Mouse (Mus musculus) stomach, embryonic 14.5 days (tissue): ENCODE results near the gene Ciart. TPM values are rescaled to one million over a fixed set of nuclear protein-coding genes. Genes with fewer than 3 reads are reported as not detected.
A peak's percentile ranks its signal among the peaks of the same experiment; 100 is the strongest.
"Not testable (repeated sequence)": the region's sequence is repeated elsewhere in the genome, so short reads cannot be mapped to it uniquely, and the experiment has no call there.

Experiments used
- ATAC-seq: fragments of 200-750 bp; cut with Nextera tagmentation; 2 replicates; pipeline ENCODE4 v1.8.0; 2017; ENCODE audit warnings: low read depth, moderate TSS enrichment; ENCODE audit not compliant: insufficient number of reproducible peaks, insufficient read depth, low FRiP score
- H3K27ac ChIP-seq: fragments of 300-500 bp; sonication (generic); 2 replicates; pipeline ENCODE4 v1.5.1; 2014; ENCODE audit warnings: mild to moderate bottlenecking, low read length, moderate library complexity, mixed read lengths
- H3K27me3 ChIP-seq: fragments of 300-500 bp; sonication (generic); 2 replicates; pipeline ENCODE4 v1.6.1; 2014; ENCODE audit warnings: low read length, control low read depth, mixed read lengths; ENCODE audit not compliant: control insufficient read depth, insufficient read depth
- H3K36me3 ChIP-seq: fragments of 300-500 bp; sonication (generic); 2 replicates; pipeline ENCODE4 v1.6.1; 2014; ENCODE audit warnings: mild to moderate bottlenecking, control low read depth, low read length, moderate library complexity, mixed read lengths; ENCODE audit not compliant: control insufficient read depth, insufficient read depth
- H3K4me1 ChIP-seq: fragments of 300-500 bp; sonication (generic); 2 replicates; pipeline ENCODE4 v1.6.1; 2014; ENCODE audit warnings: low read length, control low read depth, mixed read lengths; ENCODE audit not compliant: control insufficient read depth, insufficient read depth
- H3K4me2 ChIP-seq: fragments of 300-500 bp; sonication (generic); replicated peaks from 2 replicates; pipeline ENCODE4 v1.6.1; 2014; ENCODE audit warnings: low read depth, low read length, control low read depth
- H3K4me3 ChIP-seq: fragments of 300-500 bp; sonication (generic); 2 replicates; pipeline ENCODE4 v1.5.1; 2014; ENCODE audit warnings: low read depth, low read length, control low read depth
- H3K9ac ChIP-seq: fragments of 300-500 bp; sonication (generic); replicated peaks from 2 replicates; pipeline ENCODE4 v1.6.1; 2014; ENCODE audit warnings: low read depth, mild to moderate bottlenecking, control low read depth, low read length, moderate library complexity, mixed read lengths
- H3K9me3 ChIP-seq: fragments of 300-500 bp; sonication (generic); 2 replicates; pipeline ENCODE4 v1.6.1; 2016; ENCODE audit warnings: low read depth, low read length, control low read depth; ENCODE audit not compliant: control insufficient read depth
- WGBS: fragments of 180-500 bp; shearing (Covaris S2); extraction: QIAGEN DNeasy Blood & Tissue Kit; methylation state at CpG from one replicate; pipeline ENCODE4 v1.1.7; 2014; 5-methylcytosine and 5-hydroxymethylcytosine counted together
- polyA plus RNA-seq: library from polyadenylated mRNA; unstranded; fragments of >200 nt; fragmentation: Nextera tagmentation; extraction: Ambion mirVana; gene quantifications from 2 replicates; pipeline ENCODE4 v1.2.1, GENCODE M21; 2014

The Ciart gene
- polyA plus RNA-seq, 1 experiment from 2014 or later = 5.6 TPM

GRCm38 (mm10) chr3:95866071-95866470, 16.0 kb downstream of the Ciart start:
- H3K36me3 ChIP-seq = peaks cover 33% of the 10 kb centered on the region

GRCm38 (mm10) chr3:95865571-95865970, 16.5 kb downstream of the Ciart start:
- Histone ChIP-seq H3K36me3 (peaks cover 33% of the 10 kb centered on the region), H3K4me1 (peaks cover 4% of the 10 kb centered on the region; the same call in 1 of the 2 replicates), H3K27me3 (no peaks in the 10 kb centered on the region), H3K9me3 (no peaks in the 10 kb centered on the region), H3K27ac (no peak overlapping the region), H3K4me2 (no peak overlapping the region), H3K9ac (no peak overlapping the region), H3K4me3 (no peak overlapping the region)
- ATAC-seq = no peak
- 91% methylated on average over 20 of the region's 20 CpGs for WGBS

More at GRCm38 (mm10) chr3:95866071-95866470, 16.0 kb downstream of the Ciart start:
- Histone ChIP-seq H3K9me3 (no peaks in the 10 kb centered on the region), H3K4me1 (peaks cover 6% of the 10 kb centered on the region; the same call in 1 of the 2 replicates), H3K4me3 (no peak overlapping the region), H3K9ac (no peak overlapping the region), H3K27me3 (no peaks in the 10 kb centered on the region), H3K4me2 (no peak overlapping the region), H3K27ac (no peak overlapping the region)
- WGBS = 88% methylated on average over 5 of the region's 5 CpGs
- ATAC-seq = no peak

GRCm38 (mm10) chr3:95865050-95865449, 17.0 kb downstream of the Ciart start:
- H3K4me1 ChIP-seq = no peaks in the 10 kb centered on the region
- no peak overlapping the region for H3K9ac ChIP-seq
- no peak overlapping the region for H3K4me3 ChIP-seq
- ATAC-seq = no peak
- H3K36me3 ChIP-seq = peaks cover 33% of the 10 kb centered on the region
- no peak overlapping the region for H3K4me2 ChIP-seq
- H3K27ac ChIP-seq = no peak overlapping the region
- H3K27me3 ChIP-seq = no peaks in the 10 kb centered on the region
- 75% methylated on average over 5 of the region's 5 CpGs for WGBS
- no peaks in the 10 kb centered on the region for H3K9me3 ChIP-seq

GRCm38 (mm10) chr3:95863578-95863977, 18.5 kb downstream of the Ciart start:
- no peak for ATAC-seq
- 71% methylated on average over 7 of the region's 7 CpGs for WGBS
- Histone ChIP-seq H3K27ac (no peak overlapping the region), H3K27me3 (no peaks in the 10 kb centered on the region), H3K4me1 (no peaks in the 10 kb centered on the region), H3K4me2 (no peak overlapping the region), H3K4me3 (no peak overlapping the region), H3K36me3 (peaks cover 27% of the 10 kb centered on the region), H3K9ac (no peak overlapping the region), H3K9me3 (no peaks in the 10 kb centered on the region)

- Histone ChIP-seq H3K9me3 (no peaks in the 10 kb centered on the region), H3K27ac (no peak overlapping the region), H3K4me2 (no peak overlapping the region), H3K36me3 (peaks cover 17% of the 10 kb centered on the region), H3K9ac (no peak overlapping the region), H3K27me3 (no peaks in the 10 kb centered on the region), H3K4me1 (no peaks in the 10 kb centered on the region), H3K4me3 (no peak overlapping the region)
- peak; percentile 67; the same call in 1 of the 2 replicates for ATAC-seq
- 40% methylated on average over 2 of the region's 2 CpGs for WGBS
Measured at GRCm38 (mm10) chr3:95861796-95862195, 20.3 kb downstream of the Ciart start.

- Histone ChIP-seq H3K27me3 (no peaks in the 10 kb centered on the region), H3K9ac (no peak overlapping the region), H3K4me1 (no peaks in the 10 kb centered on the region), H3K9me3 (no peaks in the 10 kb centered on the region), H3K27ac (no peak overlapping the region), H3K4me2 (no peak overlapping the region), H3K4me3 (no peak overlapping the region), H3K36me3 (peaks cover 17% of the 10 kb centered on the region)
- ATAC-seq = no peak
- 73% methylated on average over 10 of the region's 10 CpGs for WGBS
Measured at GRCm38 (mm10) chr3:95861216-95861615, 20.8 kb downstream of the Ciart start.

- H3K36me3 ChIP-seq = peaks cover 16% of the 10 kb centered on the region
- no peaks in the 10 kb centered on the region for H3K4me1 ChIP-seq
- no peaks in the 10 kb centered on the region for H3K27me3 ChIP-seq
- H3K27ac ChIP-seq = no peak overlapping the region
- no peak for ATAC-seq
- no peak overlapping the region for H3K9ac ChIP-seq
- 82% methylated on average over 3 of the region's 3 CpGs for WGBS
- H3K9me3 ChIP-seq = no peaks in the 10 kb centered on the region
- H3K4me3 ChIP-seq = no peak overlapping the region
- no peak overlapping the region for H3K4me2 ChIP-seq
Measured at GRCm38 (mm10) chr3:95860323-95860722, 21.7 kb downstream of the Ciart start.

- not testable (repeated sequence) for H3K4me2 ChIP-seq, H3K27me3 ChIP-seq, H3K9ac ChIP-seq, H3K36me3 ChIP-seq, H3K4me1 ChIP-seq, H3K9me3 ChIP-seq, H3K27ac ChIP-seq, H3K4me3 ChIP-seq, ATAC-seq
- 75% methylated on average over 3 of the region's 3 CpGs for WGBS
Measured at GRCm38 (mm10) chr3:95858278-95858677, 23.8 kb downstream of the Ciart start.

- H3K4me1 ChIP-seq, H3K4me3 ChIP-seq, H3K27ac ChIP-seq, ATAC-seq, H3K9ac ChIP-seq, H3K27me3 ChIP-seq, H3K9me3 ChIP-seq, H3K4me2 ChIP-seq: not testable (repeated sequence)
- WGBS = 88% methylated on average over 1 of the region's 1 CpGs
- H3K36me3 ChIP-seq = peaks cover 15% of the 10 kb centered on the region
Measured at GRCm38 (mm10) chr3:95857050-95857449, 25.0 kb downstream of the Ciart start.
